Mouse (Mus musculus): Measurements from ENCODE around the gene Epx. TPM values are rescaled to one million over a fixed set of nuclear protein-coding genes. Genes with fewer than 3 reads are reported as not detected.
"Not testable (repeated sequence)": the region's sequence is repeated elsewhere in the genome, so short reads cannot be mapped to it uniquely, and the experiment has no call there.

Gene Epx
- not detected in 2 replicates for polyA plus RNA-seq (2016; fragmentation: Nextera tagmentation; extraction: Ambion mirVana)

GRCm38 (mm10) chr11:87875436-87875835 is at the start of gene Epx:
Gene Epx (minus strand): TSS chr11:87875536.
- H3K9me3 ChIP-seq = no peaks in the 10 kb centered on the region

GRCm38 (mm10) chr11:87920966-87921365 is 45.6 kb upstream of the Epx start, which contains the start of gene Olfr464:
Gene Olfr464 (minus strand): TSS chr11:87920967.
- WGBS = 29% methylated on average over 5 of the region's 5 CpGs
- H3K27ac ChIP-seq = no peak within 1 kb of the TSS
- peak; percentile 54 for DNase-seq (ENCODE audit: low spot score)
- no peaks in the 10 kb centered on the region for H3K36me3 ChIP-seq
- H3K4me1 ChIP-seq (replicated peaks) = no peaks in the 10 kb centered on the region
- no peak within 1 kb of the TSS for H3K4me3 ChIP-seq
- H3K27me3 ChIP-seq (ENCODE audit: insufficient read depth, poor library complexity, severe bottlenecking) = no peaks in the 10 kb centered on the region
- H3K9me3 ChIP-seq = no peaks in the 10 kb centered on the region

More at GRCm38 (mm10) chr11:87875436-87875835, at the start of gene Epx:
- Histone ChIP-seq H3K4me3 (no peak within 1 kb of the TSS), H3K27ac (0 out of 2 replicates have a peak within 1 kb of the TSS, but pooled peaks have one; percentile 23), H3K36me3 (no peaks in the 10 kb centered on the region), H3K27me3 (ENCODE audit: insufficient read depth, poor library complexity, severe bottlenecking) (no peaks in the 10 kb centered on the region), H3K4me1 (replicated peaks) (0 out of 2 replicates have a peak, but pooled peaks cover 5% of the 10 kb centered on the region)
- DNase-seq (ENCODE audit: low spot score) = no peak
- WGBS = 82% methylated on average over 6 of the region's 6 CpGs

GRCm38 (mm10) chr11:87920301-87920700 is 45.0 kb upstream of the Epx start:
- Histone ChIP-seq H3K27me3 (ENCODE audit: insufficient read depth, poor library complexity, severe bottlenecking) (no peaks in the 10 kb centered on the region), H3K27ac (no peak overlapping the region), H3K4me1 (replicated peaks) (no peaks in the 10 kb centered on the region), H3K9me3 (no peaks in the 10 kb centered on the region), H3K36me3 (no peaks in the 10 kb centered on the region), H3K4me3 (no peak overlapping the region)
- WGBS = 66% methylated on average over 2 of the region's 2 CpGs
- DNase-seq (ENCODE audit: low spot score) = no peak

GRCm38 (mm10) chr11:87916005-87916404 is 40.7 kb upstream of the Epx start:
- Histone ChIP-seq H3K27me3 (ENCODE audit: insufficient read depth, poor library complexity, severe bottlenecking) (no peaks in the 10 kb centered on the region), H3K27ac (no peak overlapping the region), H3K4me1 (replicated peaks) (no peaks in the 10 kb centered on the region), H3K4me3 (no peak overlapping the region), H3K9me3 (no peaks in the 10 kb centered on the region), H3K36me3 (no peaks in the 10 kb centered on the region)
- no peak for DNase-seq (ENCODE audit: low spot score)
- WGBS = 86% methylated on average over 1 of the region's 1 CpGs

- Histone ChIP-seq H3K4me3 (no peak overlapping the region), H3K4me1 (replicated peaks) (no peaks in the 10 kb centered on the region), H3K9me3 (no peaks in the 10 kb centered on the region), H3K27ac (no peak overlapping the region), H3K36me3 (no peaks in the 10 kb centered on the region), H3K27me3 (ENCODE audit: insufficient read depth, poor library complexity, severe bottlenecking) (no peaks in the 10 kb centered on the region)
- 87% methylated on average over 3 of the region's 3 CpGs for WGBS
- DNase-seq (ENCODE audit: low spot score) = no peak
Observed at GRCm38 (mm10) chr11:87904331-87904730, 29.0 kb upstream of the Epx start.

GRCm38 (mm10) chr11:87897287-87897686 is 22.0 kb upstream of the Epx start, which contains the start of gene Olfr463:
Gene Olfr463 (minus strand): TSS chr11:87897387.
- Histone ChIP-seq H3K4me1 (replicated peaks) (no peaks in the 10 kb centered on the region), H3K27ac (no peak within 1 kb of the TSS), H3K9me3 (no peaks in the 10 kb centered on the region), H3K27me3 (ENCODE audit: insufficient read depth, poor library complexity, severe bottlenecking) (no peaks in the 10 kb centered on the region; the same call in 1 of the 2 replicates), H3K36me3 (no peaks in the 10 kb centered on the region), H3K4me3 (no peak within 1 kb of the TSS)
- DNase-seq (ENCODE audit: low spot score) = no peak

- DNase-seq (ENCODE audit: low spot score) = no peak
- Histone ChIP-seq H3K4me1 (replicated peaks) (no peaks in the 10 kb centered on the region), H3K27ac (no peak within 1 kb of the TSS), H3K9me3 (no peaks in the 10 kb centered on the region), H3K4me3 (no peak within 1 kb of the TSS), H3K36me3 (no peaks in the 10 kb centered on the region), H3K27me3 (ENCODE audit: insufficient read depth, poor library complexity, severe bottlenecking) (no peaks in the 10 kb centered on the region)
- 90% methylated on average over 6 of the region's 6 CpGs for WGBS
Observed at GRCm38 (mm10) chr11:87892168-87892567, 16.8 kb upstream of the Epx start, which contains the start of gene Olfr462. Gene Olfr462 (minus strand): TSS chr11:87892268.

- Histone ChIP-seq H3K36me3 (no peaks in the 10 kb centered on the region), H3K4me3 (no peak overlapping the region), H3K27me3 (ENCODE audit: insufficient read depth, poor library complexity, severe bottlenecking) (no peaks in the 10 kb centered on the region), H3K4me1 (replicated peaks) (no peaks in the 10 kb centered on the region), H3K9me3 (no peaks in the 10 kb centered on the region), H3K27ac (no peak overlapping the region)
- 84% methylated on average over 5 of the region's 5 CpGs for WGBS
- no peak for DNase-seq (ENCODE audit: low spot score)
Observed at GRCm38 (mm10) chr11:87884856-87885255, 9.5 kb upstream of the Epx start.

GRCm38 (mm10) chr11:87883493-87883892 is 8.2 kb upstream of the Epx start:
- H3K4me3 ChIP-seq = no peak overlapping the region
- no peaks in the 10 kb centered on the region for H3K36me3 ChIP-seq
- 40% methylated on average over 5 of the region's 5 CpGs for WGBS
- H3K27me3 ChIP-seq (ENCODE audit: insufficient read depth, poor library complexity, severe bottlenecking) = no peaks in the 10 kb centered on the region
- DNase-seq (ENCODE audit: low spot score) = peak; percentile 14
- H3K9me3 ChIP-seq = no peaks in the 10 kb centered on the region
- no peak overlapping the region for H3K27ac ChIP-seq
- H3K4me1 ChIP-seq (replicated peaks) = no peaks in the 10 kb centered on the region

GRCm38 (mm10) chr11:87881714-87882113 is 6.4 kb upstream of the Epx start:
- WGBS = 81% methylated on average over 4 of the region's 4 CpGs
- H3K27me3 ChIP-seq (ENCODE audit: insufficient read depth, poor library complexity, severe bottlenecking) = no peaks in the 10 kb centered on the region
- no peak for DNase-seq (ENCODE audit: low spot score)
- no peak overlapping the region for H3K4me3 ChIP-seq
- no peak overlapping the region for H3K27ac ChIP-seq
- H3K9me3 ChIP-seq = no peaks in the 10 kb centered on the region
- H3K4me1 ChIP-seq (replicated peaks) = no peaks in the 10 kb centered on the region
- no peaks in the 10 kb centered on the region for H3K36me3 ChIP-seq

GRCm38 (mm10) chr11:87879826-87880225 is 4.5 kb upstream of the Epx start:
- Histone ChIP-seq H3K4me1 (replicated peaks) (no peaks in the 10 kb centered on the region), H3K27ac (no peak overlapping the region), H3K9me3 (no peaks in the 10 kb centered on the region), H3K36me3 (no peaks in the 10 kb centered on the region), H3K27me3 (ENCODE audit: insufficient read depth, poor library complexity, severe bottlenecking) (no peaks in the 10 kb centered on the region), H3K4me3 (no peak overlapping the region)
- 83% methylated on average over 9 of the region's 9 CpGs for WGBS
- no peak for DNase-seq (ENCODE audit: low spot score)

- no peak for DNase-seq (ENCODE audit: low spot score)
Observed at GRCm38 (mm10) chr11:87871766-87872165, 3.6 kb downstream of the Epx start.

GRCm38 (mm10) chr11:87870096-87870495 is 5.2 kb downstream of the Epx start:
- Histone ChIP-seq H3K27ac (no peak overlapping the region), H3K4me3 (no peak overlapping the region), H3K9me3 (no peaks in the 10 kb centered on the region), H3K27me3 (ENCODE audit: insufficient read depth, poor library complexity, severe bottlenecking) (no peaks in the 10 kb centered on the region), H3K4me1 (replicated peaks) (0 out of 2 replicates have a peak, but pooled peaks cover 5% of the 10 kb centered on the region), H3K36me3 (no peaks in the 10 kb centered on the region)
- WGBS = 66% methylated on average over 2 of the region's 2 CpGs
- no peak for DNase-seq (ENCODE audit: low spot score)

More at GRCm38 (mm10) chr11:87871766-87872165, 3.6 kb downstream of the Epx start:
- H3K4me1 ChIP-seq (replicated peaks) = 0 out of 2 replicates have a peak, but pooled peaks cover 5% of the 10 kb centered on the region
- H3K9me3 ChIP-seq = no peaks in the 10 kb centered on the region
- no peaks in the 10 kb centered on the region for H3K36me3 ChIP-seq
- 68% methylated on average over 8 of the region's 8 CpGs for WGBS
- no peak overlapping the region for H3K27ac ChIP-seq
- no peaks in the 10 kb centered on the region for H3K27me3 ChIP-seq (ENCODE audit: insufficient read depth, poor library complexity, severe bottlenecking)
- H3K4me3 ChIP-seq = no peak overlapping the region

GRCm38 (mm10) chr11:87866891-87867290 is 8.4 kb downstream of the Epx start:
- H3K4me1 ChIP-seq (replicated peaks); H3K27me3 ChIP-seq (ENCODE audit: insufficient read depth, poor library complexity, severe bottlenecking); H3K27ac ChIP-seq; H3K9me3 ChIP-seq; DNase-seq (ENCODE audit: low spot score); H3K4me3 ChIP-seq: not testable (repeated sequence)
- WGBS = 77% methylated on average over 1 of the region's 2 CpGs
- peaks cover 22% of the 10 kb centered on the region for H3K36me3 ChIP-seq

All from hindbrain, embryonic 10.5 days (tissue).